Mouse (Mus musculus): Measurements from ENCODE around the gene Rnase4. TPM values are rescaled to one million over a fixed set of nuclear protein-coding genes. Genes with fewer than 3 reads are reported as not detected.

Gene Rnase4
- polyA plus RNA-seq, 1 experiment = 1.6 TPM

DNA sequence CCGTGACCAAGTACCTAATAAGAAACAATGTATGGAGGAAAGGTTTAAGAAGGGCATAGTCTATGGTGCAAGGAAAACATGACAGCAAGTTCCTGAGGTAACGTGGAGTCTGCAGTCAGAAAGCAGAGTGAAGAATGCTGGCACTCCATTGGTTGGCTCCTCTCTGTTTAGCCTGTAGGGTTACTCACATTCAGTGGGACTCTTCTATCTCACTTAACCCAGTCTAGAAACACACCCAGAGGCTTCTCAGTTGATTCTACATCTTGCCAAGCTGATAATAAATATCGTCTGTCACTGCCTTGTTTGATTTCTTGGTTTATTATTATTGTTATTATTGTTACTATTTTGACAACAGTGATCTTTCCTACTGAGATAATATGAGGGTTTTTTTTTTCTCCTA lies 51.7 kb downstream of the Rnase4 start:
- Histone ChIP-seq H3K4me1 (peaks cover 10% of the 10 kb centered on the region; the same call in 1 of the 2 replicates), H3K4me3 (replicated peaks) (no peak overlapping the region), H3K36me3 (replicated peaks; ENCODE audit: low read length) (no peaks in the 10 kb centered on the region), H3K9me3 (no peaks in the 10 kb centered on the region), H3K27me3 (replicated peaks) (peaks cover 7% of the 10 kb centered on the region)
- TF ChIP-seq GATA1 (IDR thresholded peaks at IDR 0.05; ENCODE audit: borderline replicate concordance, low read length) (no peak), FLI1 (IDR thresholded peaks at IDR 0.05; ENCODE audit: low read length) (no peak)

DNA sequence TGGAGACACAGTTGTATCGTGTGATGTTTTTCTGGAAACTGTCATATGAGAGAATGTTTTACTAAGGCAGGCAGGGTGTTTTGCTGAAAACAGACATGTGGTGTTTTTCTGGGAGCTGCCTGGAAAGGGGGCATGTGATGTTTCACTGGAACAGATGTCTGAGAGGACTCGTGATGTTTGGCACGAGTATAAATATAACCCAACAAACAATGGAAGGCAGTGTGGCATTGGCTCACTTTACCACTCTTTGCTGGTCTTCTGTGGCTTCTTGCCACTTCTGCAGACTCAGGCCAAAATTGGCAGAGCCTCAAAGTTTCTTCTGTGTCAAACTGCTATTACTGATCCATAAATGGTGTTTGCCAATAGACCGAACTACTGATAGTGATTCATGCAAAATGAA lies 52.4 kb downstream of the Rnase4 start:
- peaks cover 9% of the 10 kb centered on the region for H3K27me3 ChIP-seq (replicated peaks)
- no peaks in the 10 kb centered on the region for H3K36me3 ChIP-seq (replicated peaks; ENCODE audit: low read length)
- TF ChIP-seq FLI1 (IDR thresholded peaks at IDR 0.05; ENCODE audit: low read length) = no peak
- H3K9me3 ChIP-seq = no peaks in the 10 kb centered on the region
- H3K4me3 ChIP-seq (replicated peaks) = no peak overlapping the region
- H3K4me1 ChIP-seq = peaks cover 10% of the 10 kb centered on the region; the same call in 1 of the 2 replicates

DNA sequence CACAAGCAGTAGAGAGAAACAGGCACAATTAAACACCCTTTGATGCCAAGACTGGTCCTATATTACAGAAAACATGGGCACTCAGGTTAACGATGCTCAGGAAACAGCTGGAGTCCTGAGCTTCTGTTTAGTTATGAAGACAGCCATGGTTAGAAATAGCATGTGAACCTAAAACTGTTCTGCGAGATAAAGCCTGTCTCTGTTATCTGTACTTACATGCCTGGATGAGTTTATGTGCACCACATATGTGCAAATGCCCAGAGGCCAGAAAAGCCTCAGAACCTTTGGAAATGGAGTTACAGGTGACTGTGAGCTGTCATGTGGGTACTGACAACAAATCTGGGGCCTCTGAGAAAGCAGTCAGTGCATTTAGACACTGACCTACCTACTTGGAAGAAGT lies 53.1 kb downstream of the Rnase4 start:
- H3K4me3 ChIP-seq (replicated peaks) = no peak overlapping the region
- H3K36me3 ChIP-seq (replicated peaks; ENCODE audit: low read length) = no peaks in the 10 kb centered on the region
- peaks cover 10% of the 10 kb centered on the region; the same call in 1 of the 2 replicates for H3K4me1 ChIP-seq
- H3K9me3 ChIP-seq = no peaks in the 10 kb centered on the region
- no peak for TF ChIP-seq FLI1 (IDR thresholded peaks at IDR 0.05; ENCODE audit: low read length)
- TF ChIP-seq GATA1 (IDR thresholded peaks at IDR 0.05; ENCODE audit: borderline replicate concordance, low read length) = no peak
- peaks cover 9% of the 10 kb centered on the region for H3K27me3 ChIP-seq (replicated peaks)

DNA sequence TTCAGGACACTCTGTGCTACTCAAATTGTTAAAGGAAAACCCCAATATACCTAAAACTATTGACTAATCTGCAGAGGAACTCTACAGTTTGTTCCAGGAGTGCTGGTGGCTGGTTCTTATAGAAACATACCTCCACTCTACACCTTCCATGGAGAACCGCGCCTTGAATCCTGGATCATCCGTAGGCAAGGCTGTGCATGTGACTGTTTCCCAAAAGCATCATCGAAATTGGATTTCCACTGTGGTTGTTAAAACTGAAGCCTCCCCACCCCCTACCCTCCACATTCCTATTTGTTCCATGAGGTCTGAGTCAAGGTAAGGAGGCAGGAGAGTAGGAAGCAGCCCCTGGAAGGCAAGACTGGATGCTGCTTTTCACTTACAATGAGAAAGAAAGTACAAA lies 53.6 kb downstream of the Rnase4 start:
- peaks cover 9% of the 10 kb centered on the region for H3K27me3 ChIP-seq (replicated peaks)
- H3K36me3 ChIP-seq (replicated peaks; ENCODE audit: low read length) = no peaks in the 10 kb centered on the region
- H3K4me1 ChIP-seq = peaks cover 10% of the 10 kb centered on the region; the same call in 1 of the 2 replicates
- TF ChIP-seq FLI1 (IDR thresholded peaks at IDR 0.05; ENCODE audit: low read length) (no peak), GATA1 (IDR thresholded peaks at IDR 0.05; ENCODE audit: borderline replicate concordance, low read length) (no peak)
- no peaks in the 10 kb centered on the region for H3K9me3 ChIP-seq
- H3K4me3 ChIP-seq (replicated peaks) = no peak overlapping the region

DNA sequence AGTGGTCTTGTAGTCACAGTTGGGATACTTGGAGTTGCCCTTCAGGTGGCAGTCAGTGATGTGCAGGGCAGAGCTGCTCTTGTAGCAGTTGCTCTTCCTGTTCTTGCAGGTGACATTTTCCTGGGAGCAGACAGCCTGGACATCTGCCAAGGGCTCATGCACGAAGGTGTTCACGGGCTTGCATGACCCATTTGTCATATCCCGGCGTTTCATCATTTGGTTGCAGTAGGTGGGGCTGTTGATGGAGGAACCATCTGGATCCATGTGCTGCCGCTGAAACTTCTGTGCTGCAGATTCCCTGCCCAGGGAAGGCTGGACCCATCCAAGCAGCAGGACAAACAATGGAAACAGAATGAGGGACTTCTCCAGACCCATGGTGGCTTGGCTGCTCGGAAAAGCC lies 54.6 kb downstream of the Rnase4 start:
- no peak overlapping the region for H3K4me3 ChIP-seq (replicated peaks)
- TF ChIP-seq FLI1 (IDR thresholded peaks at IDR 0.05; ENCODE audit: low read length) (no peak), GATA1 (IDR thresholded peaks at IDR 0.05; ENCODE audit: borderline replicate concordance, low read length) (no peak)
- no peaks in the 10 kb centered on the region for H3K36me3 ChIP-seq (replicated peaks; ENCODE audit: low read length)
- peaks cover 10% of the 10 kb centered on the region; the same call in 1 of the 2 replicates for H3K4me1 ChIP-seq
- no peaks in the 10 kb centered on the region for H3K9me3 ChIP-seq
- peaks cover 9% of the 10 kb centered on the region for H3K27me3 ChIP-seq (replicated peaks)

DNA sequence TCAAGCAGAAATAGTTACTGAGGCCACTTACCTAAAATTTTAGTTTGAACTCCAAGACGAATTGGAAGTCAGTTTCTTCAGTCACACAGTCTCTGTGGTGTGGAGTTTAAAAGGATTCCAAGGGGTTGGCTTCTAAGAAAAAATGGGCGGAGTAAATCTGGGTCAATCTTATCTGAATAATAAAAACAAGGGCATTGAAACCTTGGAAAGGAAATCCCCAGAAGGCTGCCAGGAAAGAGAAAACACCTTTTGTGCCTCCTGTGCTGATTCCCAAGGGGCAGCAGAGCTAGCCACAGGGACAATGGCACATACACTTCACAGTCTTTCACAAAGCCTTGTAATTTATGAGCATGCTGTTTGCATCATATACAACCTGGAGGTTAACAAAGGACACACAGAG lies 55.8 kb downstream of the Rnase4 start, which contains the start of gene Rnase1:
TSS of gene Rnase1 (minus strand) at position 101 of the 400 bp plus-strand sequence.
- Histone ChIP-seq H3K9me3 (no peaks in the 10 kb centered on the region), H3K36me3 (replicated peaks; ENCODE audit: low read length) (no peaks in the 10 kb centered on the region), H3K4me3 (replicated peaks) (no peak within 1 kb of the TSS), H3K27me3 (replicated peaks) (peaks cover 9% of the 10 kb centered on the region), H3K4me1 (peaks cover 10% of the 10 kb centered on the region; the same call in 1 of the 2 replicates)
- TF ChIP-seq GATA1 (IDR thresholded peaks at IDR 0.05; ENCODE audit: borderline replicate concordance, low read length) (no peak), FLI1 (IDR thresholded peaks at IDR 0.05; ENCODE audit: low read length) (no peak)

DNA sequence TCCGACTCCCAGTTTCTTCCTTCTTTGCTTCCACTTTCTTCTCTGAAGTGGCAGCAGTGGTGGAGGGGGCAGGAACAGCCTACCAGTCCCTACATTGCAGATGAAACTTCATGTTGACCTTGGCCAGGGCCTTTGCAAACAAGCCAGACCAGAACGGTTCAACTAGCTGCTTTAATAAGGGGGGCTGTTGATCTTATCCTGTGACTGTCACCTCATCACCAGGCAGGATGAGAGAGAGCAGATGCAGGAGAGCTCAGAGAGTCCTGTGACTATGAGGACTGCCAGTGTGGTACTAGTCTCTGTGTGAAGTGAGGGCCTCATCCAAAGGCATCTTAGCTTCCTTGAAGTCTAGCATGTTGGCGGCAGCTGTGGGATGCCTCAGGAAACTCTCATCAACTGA lies 57.1 kb downstream of the Rnase4 start:
- no peak overlapping the region for H3K4me3 ChIP-seq (replicated peaks)
- peaks cover 9% of the 10 kb centered on the region for H3K27me3 ChIP-seq (replicated peaks)
- peaks cover 10% of the 10 kb centered on the region; the same call in 1 of the 2 replicates for H3K4me1 ChIP-seq
- H3K36me3 ChIP-seq (replicated peaks; ENCODE audit: low read length) = no peaks in the 10 kb centered on the region
- no peaks in the 10 kb centered on the region for H3K9me3 ChIP-seq
- no peak for TF ChIP-seq FLI1 (IDR thresholded peaks at IDR 0.05; ENCODE audit: low read length)
- TF ChIP-seq GATA1 (IDR thresholded peaks at IDR 0.05; ENCODE audit: borderline replicate concordance, low read length) = no peak

DNA sequence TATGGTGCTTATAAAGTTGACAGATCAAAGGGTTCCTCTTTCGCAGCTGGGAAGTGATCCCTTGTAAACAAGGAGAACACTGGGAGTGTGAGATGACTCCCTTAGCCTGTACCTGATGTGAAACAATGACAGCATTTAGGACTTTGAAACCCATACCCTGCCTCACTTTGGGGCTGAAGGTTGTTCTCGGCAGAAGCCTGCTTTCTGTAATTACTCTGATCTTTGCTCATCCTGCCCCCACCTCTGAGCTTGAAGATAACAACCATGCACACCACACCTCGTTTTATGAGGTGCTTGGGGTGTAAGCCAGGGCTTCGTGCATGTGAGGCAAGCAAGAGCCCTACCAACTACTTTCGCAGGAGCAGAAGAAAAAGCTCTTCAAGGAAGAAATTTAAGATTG lies 58.3 kb downstream of the Rnase4 start:
- TF ChIP-seq FLI1 (IDR thresholded peaks at IDR 0.05; ENCODE audit: low read length) (no peak), GATA1 (IDR thresholded peaks at IDR 0.05; ENCODE audit: borderline replicate concordance, low read length) (no peak)
- no peaks in the 10 kb centered on the region for H3K9me3 ChIP-seq
- H3K4me3 ChIP-seq (replicated peaks) = no peak overlapping the region
- H3K4me1 ChIP-seq = no peaks in the 10 kb centered on the region; the same call in 1 of the 2 replicates
- peaks cover 8% of the 10 kb centered on the region for H3K27me3 ChIP-seq (replicated peaks)
- no peaks in the 10 kb centered on the region for H3K36me3 ChIP-seq (replicated peaks; ENCODE audit: low read length)

DNA sequence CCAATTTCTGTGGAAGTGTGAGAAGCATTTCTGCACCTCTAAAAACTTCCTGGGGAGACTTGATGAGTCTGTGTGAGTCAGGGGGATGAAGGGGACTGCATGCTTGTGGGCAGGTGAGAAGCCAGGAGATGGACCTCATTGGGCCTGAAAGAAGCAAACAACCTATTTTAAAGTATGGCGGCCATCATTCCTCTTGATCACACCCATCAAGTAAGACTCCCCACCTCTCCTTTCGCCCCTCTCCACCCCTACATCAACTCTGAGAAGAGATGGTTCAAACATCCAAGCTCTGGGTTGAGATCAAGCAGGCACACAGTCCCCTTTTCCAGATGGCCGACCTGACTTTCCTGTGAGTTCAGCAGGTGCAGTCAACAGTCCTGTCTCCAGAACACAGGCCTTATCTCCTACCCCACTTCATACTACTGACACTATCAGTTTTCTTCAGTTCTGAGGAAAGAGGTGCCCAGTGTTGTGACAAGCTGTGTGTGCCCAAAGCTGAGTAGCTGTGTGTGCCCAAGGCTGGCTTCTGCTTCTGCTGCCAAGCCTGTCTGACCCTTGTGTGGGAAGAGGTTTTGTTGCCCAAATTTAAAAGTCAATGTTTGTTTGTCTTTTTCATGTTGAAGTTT lies 59.4 kb downstream of the Rnase4 start:
- no peak for TF ChIP-seq FLI1 (IDR thresholded peaks at IDR 0.05; ENCODE audit: low read length)
- no peak for TF ChIP-seq GATA1 (IDR thresholded peaks at IDR 0.05; ENCODE audit: borderline replicate concordance, low read length)
- no peaks in the 10 kb centered on the region for H3K9me3 ChIP-seq
- H3K36me3 ChIP-seq (replicated peaks; ENCODE audit: low read length) = no peaks in the 10 kb centered on the region
- H3K27me3 ChIP-seq (replicated peaks) = peaks cover 4% of the 10 kb centered on the region
- no peak overlapping the region for H3K4me3 ChIP-seq (replicated peaks)
- no peaks in the 10 kb centered on the region for H3K4me1 ChIP-seq

DNA sequence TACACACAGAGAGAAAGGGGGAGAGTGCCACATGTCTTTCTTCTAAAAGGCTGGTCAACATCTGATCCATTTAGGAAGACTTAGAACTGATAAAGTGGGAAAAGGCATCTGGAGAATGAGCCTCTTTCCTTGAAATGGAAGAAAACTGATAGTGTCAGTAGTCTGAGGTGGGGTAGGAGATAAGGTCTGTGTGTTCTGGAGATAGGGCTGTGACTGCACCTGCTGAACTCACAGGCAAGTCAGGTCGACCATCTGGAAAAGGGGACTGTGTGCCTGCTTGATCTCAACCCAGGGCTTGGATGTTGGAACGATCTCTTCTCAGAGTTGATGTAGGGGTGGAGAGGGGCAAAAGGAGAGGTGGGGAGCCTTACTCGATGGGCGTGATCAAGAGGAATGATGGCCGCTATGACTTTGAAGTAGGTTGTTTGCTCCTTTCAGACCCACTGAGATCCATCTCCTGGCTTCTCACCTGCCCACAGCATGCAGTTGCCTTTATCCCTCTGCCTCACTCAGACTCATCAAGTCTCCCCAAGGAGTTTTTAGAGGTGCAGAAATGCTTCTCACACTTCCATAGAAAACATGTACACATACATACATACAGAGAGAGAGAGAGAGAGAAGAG lies 61.5 kb downstream of the Rnase4 start:
- Histone ChIP-seq H3K4me1 (0 out of 2 replicates have a peak, but pooled peaks cover 3% of the 10 kb centered on the region), H3K36me3 (replicated peaks; ENCODE audit: low read length) (no peaks in the 10 kb centered on the region), H3K27me3 (replicated peaks) (peaks cover 2% of the 10 kb centered on the region), H3K9me3 (no peaks in the 10 kb centered on the region), H3K4me3 (replicated peaks) (no peak overlapping the region)
- TF ChIP-seq FLI1 (IDR thresholded peaks at IDR 0.05; ENCODE audit: low read length) (no peak), GATA1 (IDR thresholded peaks at IDR 0.05; ENCODE audit: borderline replicate concordance, low read length) (no peak)

Other genes with a start within 250 kb of the Rnase4 start
- 4.3 TPM in 1 of 2 replicates, not detected in the other for gene Tep1, start 220.5 kb upstream of the Rnase4 start, polyA plus RNA-seq (2012; ENCODE audit: insufficient read depth, low replicate concordance)
- gene Klhl33, start 193.6 kb upstream of the Rnase4 start, polyA plus RNA-seq (2012; ENCODE audit: insufficient read depth, low replicate concordance) = 0.08 and 0.39 TPM in 2 replicates
- 14.5 and 15.9 TPM in 2 replicates for gene Osgep, start 166.2 kb upstream of the Rnase4 start, polyA plus RNA-seq (2012; ENCODE audit: insufficient read depth, low replicate concordance)
- 13.9 and 87.6 TPM in 2 replicates for gene Apex1, start 166.1 kb upstream of the Rnase4 start, polyA plus RNA-seq (2012; ENCODE audit: insufficient read depth, low replicate concordance)
- gene Pip4p1, start 160.2 kb upstream of the Rnase4 start, polyA plus RNA-seq (2012; ENCODE audit: insufficient read depth, low replicate concordance) = 82.0 and 93.0 TPM in 2 replicates
- 1.4 TPM in 1 of 2 replicates, not detected in the other for gene Pnp, start 160.0 kb upstream of the Rnase4 start, polyA plus RNA-seq (2012; ENCODE audit: insufficient read depth, low replicate concordance)
- 1.00 TPM in 1 of 2 replicates, not detected in the other for gene Gm49342, start 146.6 kb upstream of the Rnase4 start, polyA plus RNA-seq (2012; ENCODE audit: insufficient read depth, low replicate concordance)
- not detected in 2 replicates for gene Pnp2, start 135.1 kb upstream of the Rnase4 start, polyA plus RNA-seq (2012; ENCODE audit: insufficient read depth, low replicate concordance)
- not detected in 2 replicates for gene Rnase10, start 83.3 kb upstream of the Rnase4 start, polyA plus RNA-seq (2012; ENCODE audit: insufficient read depth, low replicate concordance)
- not detected in 2 replicates for gene Rnase9, start 49.2 kb upstream of the Rnase4 start, polyA plus RNA-seq (2012; ENCODE audit: insufficient read depth, low replicate concordance)
- gene Rnase11, start 40.9 kb upstream of the Rnase4 start, polyA plus RNA-seq (2012; ENCODE audit: insufficient read depth, low replicate concordance) = not detected in 2 replicates
- not detected in 2 replicates for gene Rnase12, start 33.4 kb upstream of the Rnase4 start, polyA plus RNA-seq (2012; ENCODE audit: insufficient read depth, low replicate concordance)
- gene Olfr750, start 16.6 kb upstream of the Rnase4 start, polyA plus RNA-seq (2012; ENCODE audit: insufficient read depth, low replicate concordance) = not detected in 2 replicates
- gene Ang, start 73 bp downstream of the Rnase4 start, polyA plus RNA-seq (2012; ENCODE audit: insufficient read depth, low replicate concordance) = not detected in 2 replicates
- not detected in 2 replicates for gene Eddm3b, start 23.3 kb downstream of the Rnase4 start, polyA plus RNA-seq (2012; ENCODE audit: insufficient read depth, low replicate concordance)
- 0.23 TPM in 1 of 2 replicates, not detected in the other for gene Rnase6, start 32.8 kb downstream of the Rnase4 start, polyA plus RNA-seq (2012; ENCODE audit: insufficient read depth, low replicate concordance)
- gene Rnase1, start 55.7 kb downstream of the Rnase4 start, polyA plus RNA-seq (2012; ENCODE audit: insufficient read depth, low replicate concordance) = not detected in 2 replicates
- not detected in 2 replicates for gene Rnase2b, start 71.2 kb downstream of the Rnase4 start, polyA plus RNA-seq (2012; ENCODE audit: insufficient read depth, low replicate concordance)
- gene Ang2, start 108.1 kb downstream of the Rnase4 start, polyA plus RNA-seq (2012; ENCODE audit: insufficient read depth, low replicate concordance) = not detected in 2 replicates
- not detected in 2 replicates for gene Ear14, start 112.3 kb downstream of the Rnase4 start, polyA plus RNA-seq (2012; ENCODE audit: insufficient read depth, low replicate concordance)
- gene Rnase2a, start 165.0 kb downstream of the Rnase4 start, polyA plus RNA-seq (2012; ENCODE audit: insufficient read depth, low replicate concordance) = not detected in 2 replicates

All from megakaryocyte, embryonic 14.5 days (primary cell).